Mouse (Mus musculus) liver, embryonic 14.5 days (tissue): ENCODE results near the gene Hist1h2bg. TPM values are rescaled to one million over a fixed set of nuclear protein-coding genes. Genes with fewer than 3 reads are reported as not detected.
"Not testable (repeated sequence)": the region's sequence is repeated elsewhere in the genome, so short reads cannot be mapped to it uniquely, and the experiment has no call there.

Experiments used
- ATAC-seq: fragments of 200-750 bp; cut with Nextera tagmentation; 2 replicates; pipeline ENCODE4 v1.8.0; 2017; ENCODE audit warnings: moderate number of reproducible peaks, mild to moderate bottlenecking, moderate library complexity; ENCODE audit not compliant: insufficient read depth
- DNase-seq, 3 experiments: peaks; one replicate each; pipeline ENCODE4 v3.0.0-alpha.2; 2012 to 2013; ENCODE audit warnings: low read depth in 3 of 3, low spot score in 3 of 3
- H3K27ac ChIP-seq: fragments of 300-500 bp; sonication (generic); 2 replicates; pipeline ENCODE4 v1.5.1; 2014; ENCODE audit warnings: moderate library complexity, mild to moderate bottlenecking, control low read depth, inconsistent platforms
- H3K27me3 ChIP-seq: fragments of 300-500 bp; sonication (generic); 2 replicates; pipeline ENCODE4 v1.6.1; 2014; ENCODE audit warnings: mild to moderate bottlenecking, low read length, moderate library complexity; ENCODE audit not compliant: control insufficient read depth, insufficient read depth
- H3K36me3 ChIP-seq: fragments of 300-500 bp; sonication (generic); replicated peaks from 2 replicates; pipeline ENCODE4 v1.6.1; 2014; ENCODE audit warnings: low read depth; ENCODE audit not compliant: control insufficient read depth, insufficient read depth
- H3K4me1 ChIP-seq, 2 experiments: fragments of 200-500 bp in 1 of 2; fragments of 300-500 bp in 1 of 2; sonication (generic) in 1 of 2; replicated peaks; 2 replicates each; pipeline ENCODE4 v1.6.1; 2012 to 2014; ENCODE audit warnings: antibody characterized with exemption in 1 of 2, inconsistent platforms in 1 of 2, low read length in 1 of 2; ENCODE audit not compliant: control insufficient read depth in 2 of 2, insufficient read depth in 2 of 2
- H3K4me2 ChIP-seq: fragments of 300-500 bp; sonication (generic); 2 replicates; pipeline ENCODE4 v1.6.1; 2014; ENCODE audit warnings: low read depth, mild to moderate bottlenecking, control low read depth, moderate library complexity
- H3K4me3 ChIP-seq, 2 experiments: fragments of 200-500 bp in 1 of 2; fragments of 300-500 bp in 1 of 2; sonication (generic) in 1 of 2; 2 replicates each; pipeline ENCODE4 v1.5.1; 2012 to 2014; ENCODE audit warnings: low read depth in 2 of 2, low read length in 2 of 2, mild to moderate bottlenecking in 2 of 2, control low read depth in 1 of 2, inconsistent platforms in 1 of 2, moderate library complexity in 1 of 2; ENCODE audit not compliant: insufficient read depth in 1 of 2
- H3K9ac ChIP-seq: fragments of 300-500 bp; sonication (generic); replicated peaks from 2 replicates; pipeline ENCODE4 v1.6.1; 2014; ENCODE audit warnings: mild to moderate bottlenecking, control low read depth, moderate library complexity
- H3K9me3 ChIP-seq: fragments of 300-500 bp; sonication (generic); 2 replicates; pipeline ENCODE4 v1.6.1; 2016; ENCODE audit warnings: low read length, mixed read lengths; ENCODE audit not compliant: control insufficient read depth
- CTCF ChIP-seq: IDR thresholded peaks from 2 replicates; pipeline ENCODE4 v1.5.1; 2016; ENCODE audit warnings: antibody characterized with exemption, low read depth, control low read depth
- EP300 ChIP-seq: IDR thresholded peaks from 2 replicates; pipeline ENCODE4 v1.6.1; 2016; ENCODE audit warnings: antibody characterized with exemption, low read depth
- WGBS: fragments of 180-500 bp; shearing (Covaris S2); extraction: QIAGEN DNeasy Blood & Tissue Kit; methylation state at CpG from one replicate; pipeline ENCODE4 v1.1.7; 2014; ENCODE audit not compliant: insufficient replicate concordance; 5-methylcytosine and 5-hydroxymethylcytosine counted together
- polyA plus RNA-seq, 2 experiments: library from polyadenylated mRNA; depleted of rRNA in 1 of 2; stranded (reverse) in 1 of 2; unstranded in 1 of 2; fragments of >200 nt; fragmentation: Nextera tagmentation in 1 of 2; extraction: Ambion mirVana in 1 of 2; gene quantifications; 2 replicates each; pipeline versions ENCODE4 v1.2.1 to v1.2.3; 2012 to 2014

The Hist1h2bg gene
- polyA plus RNA-seq, 2 experiments, result 6.9 to 42.1 TPM

GRCm38 (mm10) chr13:23546694-23547093 lies 24.5 kb upstream of the Hist1h2bg start:
- Histone ChIP-seq H3K9me3 (no peaks in the 10 kb centered on the region), H3K9ac (peak overlapping the region; percentile 28; the same call in 1 of the 2 replicates), H3K27me3 (no peaks in the 10 kb centered on the region), H3K4me3 (no peak overlapping the region), H3K4me2 (peak overlapping the region; percentile 60), H3K27ac (peak overlapping the region; percentile 89), H3K4me1 (peaks cover 5 to 15% of the 10 kb centered on the region in 2 experiments), H3K36me3 (no peaks in the 10 kb centered on the region)
- TF ChIP-seq CTCF, result no peak
- TF ChIP-seq EP300, result no peak
- DNase-seq (no peak), ATAC-seq (no peak)
- 69% methylated on average over 5 of the region's 5 CpGs for WGBS

GRCm38 (mm10) chr13:23550761-23551145 lies 20.4 kb upstream of the Hist1h2bg start:
- H3K9ac ChIP-seq, result peak overlapping the region; percentile 89
- no peak for TF ChIP-seq CTCF
- no peak for TF ChIP-seq EP300
- no peaks in the 10 kb centered on the region for H3K9me3 ChIP-seq
- 2% methylated on average over 3 of the region's 3 CpGs for WGBS
- H3K27me3 ChIP-seq, result no peaks in the 10 kb centered on the region
- peak overlapping the region; percentile 58 to 61 for H3K4me3 ChIP-seq
- H3K4me2 ChIP-seq, result peak overlapping the region; percentile 66
- peaks cover 18 to 31% of the 10 kb centered on the region in 2 experiments for H3K4me1 ChIP-seq
- peak in 1 of 3 experiments; percentile 74 for DNase-seq
- no peaks in the 10 kb centered on the region for H3K36me3 ChIP-seq
- peak overlapping the region; percentile 98 for H3K27ac ChIP-seq
- ATAC-seq, result peak; percentile 6; the same call in 1 of the 2 replicates

- H3K27me3 ChIP-seq, result not testable (repeated sequence)
- H3K4me1 ChIP-seq, result peaks cover 18 to 28% of the 10 kb centered on the region in 2 experiments
- ATAC-seq, result peak; percentile 62
Observed at GRCm38 (mm10) chr13:23551146-23551834, 19.9 kb upstream of the Hist1h2bg start, which contains the start of gene Hist1h4f. Hist1h4f (minus strand) TSS chr13:23551648.

GRCm38 (mm10) chr13:23551931-23552914 lies 19.0 kb upstream of the Hist1h2bg start:
- H3K4me3 ChIP-seq, result peak overlapping the region; percentile 58 to 61; a peak in 3 of 4 replicates
- WGBS, result 35% methylated on average over 8 of the region's 8 CpGs
- peak overlapping the region; percentile 66 for H3K4me2 ChIP-seq
- peak overlapping the region; percentile 98 for H3K27ac ChIP-seq
- peaks cover 20 to 31% of the 10 kb centered on the region in 2 experiments for H3K4me1 ChIP-seq
- H3K9ac ChIP-seq, result peak overlapping the region; percentile 89
- no peaks in the 10 kb centered on the region for H3K36me3 ChIP-seq
- no peaks in the 10 kb centered on the region for H3K27me3 ChIP-seq
- no peaks in the 10 kb centered on the region for H3K9me3 ChIP-seq
- TF ChIP-seq CTCF, result no peak
- TF ChIP-seq EP300, result no peak
- ATAC-seq, result no peak
- DNase-seq, result no peak

More at GRCm38 (mm10) chr13:23551146-23551834, 19.9 kb upstream of the Hist1h2bg start, which contains the start of gene Hist1h4f:
- Histone ChIP-seq H3K27ac (peak within 1 kb of the TSS; percentile 98), H3K4me3 (peak within 1 kb of the TSS; percentile 58 to 61), H3K4me2 (peak within 1 kb of the TSS; percentile 66), H3K9ac (peak within 1 kb of the TSS; percentile 89)
- 0% methylated on average over 45 of the region's 47 CpGs for WGBS
- H3K36me3 ChIP-seq, H3K9me3 ChIP-seq: not testable (repeated sequence)
- peak; percentile 94 to 95 (median 95) for DNase-seq
- peak; percentile 93 for TF ChIP-seq EP300
- peak; percentile 54 for TF ChIP-seq CTCF

GRCm38 (mm10) chr13:23552962-23553361 lies 18.2 kb upstream of the Hist1h2bg start, which contains the start of gene Hist1h1d:
Hist1h1d (plus strand) TSS chr13:23553262.
- H3K9me3 ChIP-seq, result no peaks in the 10 kb centered on the region
- peak within 1 kb of the TSS; percentile 79 for H3K4me2 ChIP-seq
- H3K27ac ChIP-seq, result peak within 1 kb of the TSS; percentile 98
- H3K4me3 ChIP-seq, result no peak within 1 kb of the TSS
- ATAC-seq, result no peak
- H3K9ac ChIP-seq, result peak within 1 kb of the TSS; percentile 92
- TF ChIP-seq CTCF, result no peak
- TF ChIP-seq EP300, result no peak
- peaks cover 20 to 31% of the 10 kb centered on the region in 2 experiments for H3K4me1 ChIP-seq
- H3K27me3 ChIP-seq, result no peaks in the 10 kb centered on the region
- H3K36me3 ChIP-seq, result no peaks in the 10 kb centered on the region
- no peak for DNase-seq
